Mouse (Mus musculus) hindbrain, postnatal 0 days (tissue): ENCODE data around the gene Atp6v1b1. TPM values are rescaled to one million over a fixed set of nuclear protein-coding genes. Genes with fewer than 3 reads are reported as not detected.
"Not testable (repeated sequence)": the region's sequence is repeated elsewhere in the genome, so short reads cannot be mapped to it uniquely, and the experiment has no call there.

Source experiments
- ATAC-seq: fragments of 200-750 bp; cut with Nextera tagmentation; 2 replicates; pipeline ENCODE4 v1.8.0; 2017; ENCODE audit warnings: mild to moderate bottlenecking, moderate TSS enrichment, moderate library complexity
- DNase-seq: peaks from one replicate; pipeline ENCODE4 v3.0.0-alpha.2; 2015; ENCODE audit warnings: low spot score
- H3K27ac ChIP-seq: fragments of 300-500 bp; sonication (generic); 2 replicates; pipeline ENCODE4 v1.5.1; 2014; ENCODE audit warnings: mild to moderate bottlenecking
- H3K27me3 ChIP-seq: fragments of 300-500 bp; sonication (generic); 2 replicates; pipeline ENCODE4 v1.6.1; 2014; ENCODE audit warnings: low read length, mixed read lengths; ENCODE audit not compliant: insufficient read depth
- H3K36me3 ChIP-seq: fragments of 300-500 bp; sonication (generic); 2 replicates; pipeline ENCODE4 v1.6.1; 2014; ENCODE audit warnings: low read length, mixed read lengths; ENCODE audit not compliant: insufficient read depth
- H3K4me1 ChIP-seq: fragments of 300-500 bp; sonication (generic); 2 replicates; pipeline ENCODE4 v1.6.1; 2014; ENCODE audit warnings: antibody characterized with exemption, low read length, mixed read lengths; ENCODE audit not compliant: insufficient read depth
- H3K4me2 ChIP-seq: fragments of 300-500 bp; sonication (generic); 2 replicates; pipeline ENCODE4 v1.6.1; 2014; ENCODE audit warnings: low read depth, mild to moderate bottlenecking, low read length, moderate library complexity, mixed read lengths
- H3K4me3 ChIP-seq: fragments of 300-500 bp; sonication (generic); 2 replicates; pipeline ENCODE4 v1.5.1; 2014; ENCODE audit warnings: low read length
- H3K9ac ChIP-seq: fragments of 300-500 bp; sonication (generic); replicated peaks from 2 replicates; pipeline ENCODE4 v1.6.1; 2014; ENCODE audit warnings: mild to moderate bottlenecking, low read length, moderate library complexity, mixed read lengths
- H3K9me3 ChIP-seq: fragments of 300-500 bp; sonication (generic); 2 replicates; pipeline ENCODE4 v1.6.1; 2016; ENCODE audit warnings: low read length, mixed read lengths
- CTCF ChIP-seq: IDR thresholded peaks from 2 replicates; pipeline ENCODE4 v1.5.1; 2016; ENCODE audit warnings: antibody characterized with exemption, control low read depth, low read depth
- WGBS: fragments of 180-500 bp; shearing (Covaris S2); extraction: QIAGEN DNeasy Blood & Tissue Kit; methylation state at CpG from one replicate; pipeline ENCODE4 v1.1.7; 2014; 5-methylcytosine and 5-hydroxymethylcytosine counted together
- polyA plus RNA-seq: library from polyadenylated mRNA; unstranded; fragments of >200 nt; fragmentation: Nextera tagmentation; extraction: Ambion mirVana; gene quantifications from 2 replicates; pipeline ENCODE4 v1.2.1, GENCODE M21; 2015
- total RNA-seq: library from RNA; depleted of rRNA; stranded (reverse); fragments of >200 nt; gene quantifications from 2 replicates; pipeline ENCODE4 v1.2.3, GENCODE M21; 2014

Atp6v1b1 gene
- total and polyA plus RNA-seq, 2 experiments from 2014 or later, result not detected

DNA sequence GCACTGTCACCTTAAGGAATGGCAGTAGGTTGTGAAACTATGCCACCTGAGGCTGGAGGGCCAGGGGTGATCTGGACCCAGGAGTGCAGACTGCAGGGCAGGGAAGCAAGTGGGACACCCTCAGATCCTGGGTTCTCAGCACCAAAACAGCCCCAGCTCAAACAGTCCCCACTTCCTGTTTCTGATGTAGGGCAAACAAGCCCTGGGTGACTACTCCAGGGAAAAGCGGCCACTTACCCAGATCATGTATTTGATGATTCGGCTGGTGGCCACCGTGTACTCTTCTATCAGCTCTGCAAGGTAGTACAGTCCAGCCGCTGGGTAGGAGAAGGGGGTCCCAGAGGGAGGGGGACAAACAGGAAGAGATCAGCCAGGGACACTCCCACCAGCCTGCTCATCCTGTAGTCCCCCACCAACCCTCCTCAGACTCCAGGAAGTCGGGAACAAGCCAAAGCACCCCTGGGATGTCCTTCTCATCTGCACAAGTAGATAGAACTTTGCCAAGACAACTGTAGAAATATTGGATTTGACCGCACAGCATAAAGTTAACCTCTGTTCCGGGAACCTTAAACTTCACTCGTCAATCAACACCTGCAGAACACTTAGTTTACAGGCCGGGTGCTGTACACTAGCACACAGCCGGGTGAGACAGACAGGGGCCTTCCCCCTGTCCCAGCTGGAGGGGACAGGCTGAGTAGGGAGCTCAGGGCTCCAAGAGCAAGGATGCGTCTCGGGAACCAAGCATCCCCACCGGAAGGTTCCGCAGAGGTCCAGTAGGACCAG, 32.2 kb downstream of the Atp6v1b1 start:
- DNase-seq (peak; percentile 26), ATAC-seq (peak; percentile 25; the same call in 1 of the 2 replicates)
- WGBS, result 2% methylated on average over 14 of the region's 14 CpGs
- Histone ChIP-seq H3K36me3 (peaks cover 17% of the 10 kb centered on the region; the same call in 1 of the 2 replicates), H3K27me3 (no peaks in the 10 kb centered on the region), H3K9me3 (no peaks in the 10 kb centered on the region), H3K9ac (peak overlapping the region; percentile 87), H3K4me1 (peaks cover 12% of the 10 kb centered on the region; the same call in 1 of the 2 replicates), H3K27ac (peak overlapping the region; percentile 84), H3K4me3 (peak overlapping the region; percentile 92), H3K4me2 (peak overlapping the region; percentile 67)
- TF ChIP-seq CTCF, result no peak

DNA sequence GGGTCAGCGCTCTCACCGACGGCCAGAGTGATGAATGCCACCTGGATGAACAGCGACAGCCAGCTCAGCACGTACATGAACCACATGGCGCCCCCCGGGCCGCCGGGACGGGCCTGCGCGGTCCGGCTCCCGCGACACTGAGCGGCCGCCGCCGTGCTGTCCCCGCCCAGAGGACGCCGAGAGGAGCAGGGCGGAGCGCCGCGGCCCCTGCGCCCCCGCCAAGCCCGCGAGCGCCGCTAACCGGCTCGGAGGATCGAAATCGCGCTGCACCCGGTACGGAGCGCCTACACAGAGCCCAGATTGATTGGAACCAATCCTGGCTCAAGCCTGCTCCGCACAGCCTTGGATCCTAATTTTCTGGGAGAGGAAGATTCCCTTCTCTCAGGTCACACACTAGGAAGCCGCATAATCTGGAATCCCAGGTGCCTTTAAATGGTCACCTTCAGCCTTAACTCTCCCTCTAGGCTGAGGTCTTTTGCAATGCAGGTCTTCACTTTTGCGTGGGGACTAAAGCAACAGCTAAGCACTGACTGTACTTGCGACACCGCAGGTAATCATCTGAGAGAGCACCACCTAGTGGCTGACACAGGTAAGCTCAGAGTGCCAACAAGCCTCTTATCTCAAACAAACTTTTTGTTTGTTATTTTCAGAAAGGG, 33.0 kb downstream of the Atp6v1b1 start, which contains the start of gene Tex261:
Tex261 (minus strand) TSS at position 176 of the 656 bp plus-strand sequence.
- H3K4me1 ChIP-seq, result peaks cover 12% of the 10 kb centered on the region; the same call in 1 of the 2 replicates
- under 1% methylated on average over 45 of the region's 45 CpGs for WGBS
- H3K4me2 ChIP-seq, result peak within 1 kb of the TSS; percentile 67
- peak; percentile 95 for DNase-seq
- H3K9ac ChIP-seq, result peak within 1 kb of the TSS; percentile 87
- peak within 1 kb of the TSS; percentile 84 for H3K27ac ChIP-seq
- H3K4me3 ChIP-seq, result peak within 1 kb of the TSS; percentile 92
- peak; percentile 98 for ATAC-seq
- TF ChIP-seq CTCF, result peak; percentile 84
- H3K27me3 ChIP-seq, result no peaks in the 10 kb centered on the region
- H3K36me3 ChIP-seq, result peaks cover 11% of the 10 kb centered on the region; the same call in 1 of the 2 replicates
- no peaks in the 10 kb centered on the region for H3K9me3 ChIP-seq

DNA sequence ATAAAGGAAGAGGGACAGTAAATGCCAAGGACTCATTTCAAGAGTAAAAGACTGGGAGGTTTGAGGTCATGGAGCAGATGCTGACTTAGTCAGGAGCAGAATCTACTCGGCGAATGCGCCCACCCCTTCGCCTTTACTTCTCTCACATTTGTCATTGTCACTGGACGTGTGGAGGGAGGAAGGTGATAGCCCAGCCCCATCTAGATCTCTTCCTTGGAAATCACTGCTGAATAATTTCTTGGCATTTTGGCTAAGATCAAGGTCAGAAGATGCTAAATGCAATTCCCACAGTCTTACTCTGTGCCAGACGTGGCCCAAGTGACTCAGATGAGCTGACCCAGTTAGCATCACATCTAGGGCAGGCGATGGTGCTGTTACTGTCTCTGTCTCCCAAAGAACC, 35.5 kb downstream of the Atp6v1b1 start:
- H3K36me3 ChIP-seq, result peaks cover 3% of the 10 kb centered on the region; the same call in 1 of the 2 replicates
- H3K27me3 ChIP-seq, result no peaks in the 10 kb centered on the region
- no peak overlapping the region for H3K4me3 ChIP-seq
- DNase-seq, result no peak
- H3K9me3 ChIP-seq, result no peaks in the 10 kb centered on the region
- H3K9ac ChIP-seq, result no peak overlapping the region
- peaks cover 12% of the 10 kb centered on the region; the same call in 1 of the 2 replicates for H3K4me1 ChIP-seq
- H3K4me2 ChIP-seq, result no peak overlapping the region
- 84% methylated on average over 7 of the region's 7 CpGs for WGBS
- TF ChIP-seq CTCF, result no peak
- no peak for ATAC-seq
- H3K27ac ChIP-seq, result no peak overlapping the region

DNA sequence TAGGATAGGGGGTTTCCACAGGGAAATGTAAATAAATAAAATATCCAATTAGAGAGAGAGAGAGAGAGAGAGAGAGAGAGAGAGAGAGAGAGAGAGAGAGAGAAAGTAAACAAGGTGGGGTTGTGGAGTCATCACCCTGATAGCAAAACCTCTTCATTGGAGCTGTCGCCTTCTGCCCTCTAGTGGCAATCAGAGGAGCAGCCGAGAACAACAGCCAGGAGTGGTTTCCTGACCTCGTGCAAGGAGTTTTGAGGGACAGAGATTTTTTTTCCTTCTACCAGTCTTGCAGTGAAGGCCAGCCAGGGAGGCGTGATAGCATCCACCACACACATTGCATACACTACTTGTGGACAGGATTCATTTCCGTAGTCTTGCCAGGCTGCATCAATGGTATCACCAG, 36.2 kb downstream of the Atp6v1b1 start:
- peak; percentile 87 for TF ChIP-seq CTCF
- Histone ChIP-seq H3K36me3 (no peaks in the 10 kb centered on the region), H3K27ac (no peak overlapping the region), H3K4me2 (no peak overlapping the region), H3K27me3 (no peaks in the 10 kb centered on the region), H3K4me1 (peaks cover 7% of the 10 kb centered on the region; the same call in 1 of the 2 replicates), H3K9me3 (no peaks in the 10 kb centered on the region), H3K4me3 (no peak overlapping the region), H3K9ac (no peak overlapping the region)
- DNase-seq, result peak; percentile 66
- no peak for ATAC-seq
- 4% methylated on average over 5 of the region's 5 CpGs for WGBS

DNA sequence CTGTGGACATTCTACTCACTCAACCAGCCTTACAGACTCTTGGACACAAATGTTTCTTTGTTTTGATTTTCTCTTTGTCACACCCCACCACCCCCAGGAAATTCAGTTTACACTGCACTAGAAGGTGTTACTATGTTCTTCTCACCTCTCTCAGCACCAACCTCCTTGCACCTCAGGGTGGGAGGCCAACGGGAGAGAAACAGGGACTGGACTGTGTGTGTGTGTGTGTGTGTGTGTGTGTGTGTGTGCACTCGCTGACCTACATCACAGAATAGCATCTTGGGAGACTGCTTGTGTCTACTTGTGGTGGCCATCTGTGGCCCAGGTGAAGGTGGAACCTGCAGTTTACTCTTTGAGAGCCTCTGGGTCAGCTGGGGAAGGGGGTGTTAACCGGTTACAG, 43.6 kb downstream of the Atp6v1b1 start:
- Histone ChIP-seq H3K9ac (no peak overlapping the region), H3K27ac (no peak overlapping the region), H3K4me3 (no peak overlapping the region), H3K4me2 (no peak overlapping the region), H3K27me3 (no peaks in the 10 kb centered on the region), H3K9me3 (no peaks in the 10 kb centered on the region), H3K4me1 (no peaks in the 10 kb centered on the region), H3K36me3 (no peaks in the 10 kb centered on the region)
- no peak for TF ChIP-seq CTCF
- ATAC-seq (no peak), DNase-seq (no peak)
- 86% methylated on average over 3 of the region's 3 CpGs for WGBS

DNA sequence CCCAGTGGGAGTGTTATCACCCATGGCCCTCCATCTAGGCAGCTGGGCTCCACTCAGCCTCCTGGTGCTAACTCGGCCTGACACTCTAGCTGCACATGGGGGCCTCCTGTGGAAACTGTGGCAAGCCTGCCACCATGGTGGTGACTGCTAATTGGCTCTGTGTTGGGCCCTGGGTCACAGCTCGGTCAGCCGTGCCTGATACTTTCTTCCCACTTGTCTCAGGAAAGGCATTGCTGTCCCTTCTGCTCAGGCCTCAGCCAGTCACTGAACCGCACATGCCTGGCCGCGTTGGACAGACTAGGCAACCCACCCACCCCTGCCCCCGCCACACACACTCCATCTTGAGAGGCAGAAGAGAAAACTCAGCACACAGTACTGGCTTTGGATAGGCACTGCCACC, 45.8 kb downstream of the Atp6v1b1 start:
- H3K9me3 ChIP-seq, result no peaks in the 10 kb centered on the region
- H3K27me3 ChIP-seq, result no peaks in the 10 kb centered on the region
- no peaks in the 10 kb centered on the region for H3K4me1 ChIP-seq
- H3K4me2 ChIP-seq, result no peak overlapping the region
- no peak overlapping the region for H3K4me3 ChIP-seq
- WGBS, result 43% methylated on average over 7 of the region's 7 CpGs
- no peak overlapping the region for H3K9ac ChIP-seq
- H3K36me3 ChIP-seq, result no peaks in the 10 kb centered on the region
- ATAC-seq, result peak; percentile 46
- no peak for DNase-seq
- no peak for TF ChIP-seq CTCF
- no peak overlapping the region for H3K27ac ChIP-seq

DNA sequence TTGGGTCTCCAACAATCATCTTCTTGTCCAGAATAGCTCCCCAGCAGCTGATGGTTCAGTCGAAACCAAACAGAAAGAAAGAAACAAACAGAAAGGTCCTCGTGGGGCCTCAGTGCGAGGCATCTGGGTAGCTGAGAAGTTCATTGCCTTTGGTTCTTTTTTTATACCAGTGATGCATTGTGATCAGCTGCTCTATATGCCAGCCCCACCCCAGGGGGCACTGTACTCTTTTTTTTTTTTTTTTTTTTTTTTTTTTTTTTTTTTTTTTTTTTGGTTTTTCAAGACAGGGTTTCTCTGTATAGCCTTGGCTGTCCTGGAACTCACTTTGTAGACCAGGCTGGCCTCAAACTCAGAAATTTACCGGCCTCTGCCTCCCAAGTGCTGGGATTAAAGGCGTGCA, 47.7 kb downstream of the Atp6v1b1 start:
- not testable (repeated sequence) for H3K27me3 ChIP-seq, H3K4me3 ChIP-seq, H3K4me1 ChIP-seq, H3K27ac ChIP-seq, H3K9ac ChIP-seq, ATAC-seq, H3K36me3 ChIP-seq, DNase-seq, H3K4me2 ChIP-seq, H3K9me3 ChIP-seq
- WGBS, result 75% methylated on average over 5 of the region's 5 CpGs
